Mouse (Mus musculus) embryonic facial prominence, embryonic 13.5 days (tissue): ENCODE data around the gene Tmem143. TPM values are rescaled to one million over a fixed set of nuclear protein-coding genes. Genes with fewer than 3 reads are reported as not detected.
"Not testable (repeated sequence)": the region's sequence is repeated elsewhere in the genome, so short reads cannot be mapped to it uniquely, and the experiment has no call there.

Source experiments
- ATAC-seq: fragments of 200-750 bp; cut with Nextera tagmentation; 2 replicates; pipeline ENCODE4 v1.8.0; 2017; ENCODE audit warnings: low read depth; ENCODE audit not compliant: insufficient number of reproducible peaks, insufficient read depth, low FRiP score, low TSS enrichment
- H3K27ac ChIP-seq: fragments of 300-500 bp; sonication (generic); 2 replicates; pipeline ENCODE4 v1.5.1; 2015; ENCODE audit warnings: moderate library complexity, mild to moderate bottlenecking, inconsistent platforms
- H3K27me3 ChIP-seq: fragments of 300-500 bp; sonication (generic); 2 replicates; pipeline ENCODE4 v1.6.1; 2015; ENCODE audit warnings: mild to moderate bottlenecking, inconsistent platforms
- H3K36me3 ChIP-seq: fragments of 300-500 bp; sonication (generic); 2 replicates; pipeline ENCODE4 v1.6.1; 2015; ENCODE audit warnings: mild to moderate bottlenecking, inconsistent platforms
- H3K4me1 ChIP-seq: fragments of 300-500 bp; sonication (generic); 2 replicates; pipeline ENCODE4 v1.6.1; 2015; ENCODE audit warnings: inconsistent platforms
- H3K4me2 ChIP-seq: fragments of 300-500 bp; sonication (generic); 2 replicates; pipeline ENCODE4 v1.6.1; 2015; ENCODE audit warnings: moderate library complexity, mild to moderate bottlenecking, inconsistent platforms
- H3K4me3 ChIP-seq: fragments of 300-500 bp; sonication (generic); 2 replicates; pipeline ENCODE4 v1.5.1; 2015; ENCODE audit warnings: mild to moderate bottlenecking, inconsistent platforms
- H3K9ac ChIP-seq: fragments of 300-500 bp; sonication (generic); 2 replicates; pipeline ENCODE4 v1.6.1; 2015; ENCODE audit warnings: mild to moderate bottlenecking, inconsistent platforms
- H3K9me3 ChIP-seq: fragments of 300-500 bp; sonication (generic); 2 replicates; pipeline ENCODE4 v1.6.1; 2016; ENCODE audit warnings: inconsistent platforms
- WGBS: fragments of 180-500 bp; shearing (Covaris S2); methylation state at CpG from one replicate; pipeline ENCODE4 v1.1.7; 2015; ENCODE audit warnings: mixed read lengths; 5-methylcytosine and 5-hydroxymethylcytosine counted together
- polyA plus RNA-seq: library from polyadenylated mRNA; unstranded; fragments of >200 nt; fragmentation: Nextera tagmentation; extraction: Ambion mirVana; gene quantifications from 2 replicates; pipeline ENCODE4 v1.2.1, GENCODE M21; 2015

The Tmem143 gene
- polyA plus RNA-seq, 1 experiment from 2014 or later, result 7.1 TPM

GRCm38 (mm10) chr7:45928626-45929295, 32.0 kb downstream of the Tmem143 start:
- peaks cover 14% of the 10 kb centered on the region for H3K27me3 ChIP-seq
- 11% methylated on average over 20 of the region's 23 CpGs for WGBS
- peaks cover 17% of the 10 kb centered on the region; the same call in 1 of the 2 replicates for H3K9me3 ChIP-seq
- no peak for ATAC-seq
- H3K27ac ChIP-seq, result no peak overlapping the region
- no peaks in the 10 kb centered on the region for H3K36me3 ChIP-seq
- no peak overlapping the region for H3K9ac ChIP-seq
- H3K4me3 ChIP-seq, result peak overlapping the region; percentile 22; the same call in 1 of the 2 replicates
- peaks cover 12% of the 10 kb centered on the region for H3K4me1 ChIP-seq
- H3K4me2 ChIP-seq, result peak overlapping the region; percentile 37

GRCm38 (mm10) chr7:45929688-45930087, 32.9 kb downstream of the Tmem143 start:
- H3K9ac ChIP-seq, result no peak overlapping the region
- ATAC-seq, result no peak
- H3K9me3 ChIP-seq, result peaks cover 17% of the 10 kb centered on the region; the same call in 1 of the 2 replicates
- peaks cover 14% of the 10 kb centered on the region for H3K27me3 ChIP-seq
- H3K4me2 ChIP-seq, result no peak overlapping the region
- no peak overlapping the region for H3K4me3 ChIP-seq
- no peaks in the 10 kb centered on the region for H3K36me3 ChIP-seq
- 82% methylated on average over 1 of the region's 1 CpGs for WGBS
- H3K27ac ChIP-seq, result no peak overlapping the region
- peaks cover 3% of the 10 kb centered on the region; the same call in 1 of the 2 replicates for H3K4me1 ChIP-seq

GRCm38 (mm10) chr7:45933766-45934165, 37.0 kb downstream of the Tmem143 start:
- H3K27ac ChIP-seq, result not testable (repeated sequence)

GRCm38 (mm10) chr7:45935114-45935513, 38.4 kb downstream of the Tmem143 start:
- H3K27me3 ChIP-seq, result no peaks in the 10 kb centered on the region
- H3K36me3 ChIP-seq, result no peaks in the 10 kb centered on the region
- no peak overlapping the region for H3K9ac ChIP-seq
- no peak overlapping the region for H3K4me2 ChIP-seq
- 22% methylated on average over 7 of the region's 7 CpGs for WGBS
- no peak overlapping the region for H3K4me3 ChIP-seq
- H3K27ac ChIP-seq, result no peak overlapping the region
- H3K9me3 ChIP-seq, result peaks cover 11% of the 10 kb centered on the region; the same call in 1 of the 2 replicates
- no peak for ATAC-seq
- 0 out of 2 replicates have a peak, but pooled peaks cover 3% of the 10 kb centered on the region for H3K4me1 ChIP-seq

More at GRCm38 (mm10) chr7:45933766-45934165, 37.0 kb downstream of the Tmem143 start:
- H3K4me1 ChIP-seq, H3K27me3 ChIP-seq, H3K9ac ChIP-seq, H3K4me3 ChIP-seq, H3K36me3 ChIP-seq, ATAC-seq, H3K4me2 ChIP-seq: not testable (repeated sequence)
- peaks cover 11% of the 10 kb centered on the region; the same call in 1 of the 2 replicates for H3K9me3 ChIP-seq
- WGBS, result 92% methylated on average over 12 of the region's 12 CpGs

- no peak overlapping the region for H3K4me2 ChIP-seq
- ATAC-seq, result no peak
- no peaks in the 10 kb centered on the region for H3K9me3 ChIP-seq
- H3K4me3 ChIP-seq, result no peak overlapping the region
- H3K9ac ChIP-seq, result no peak overlapping the region
- no peaks in the 10 kb centered on the region for H3K27me3 ChIP-seq
- no peak overlapping the region for H3K27ac ChIP-seq
- 0 out of 2 replicates have a peak, but pooled peaks cover 3% of the 10 kb centered on the region for H3K4me1 ChIP-seq
- H3K36me3 ChIP-seq, result no peaks in the 10 kb centered on the region
- 30% methylated on average over 2 of the region's 2 CpGs for WGBS
Measured at GRCm38 (mm10) chr7:45939836-45940235, 43.1 kb downstream of the Tmem143 start.

GRCm38 (mm10) chr7:45941986-45942385, 45.2 kb downstream of the Tmem143 start:
- no peak for ATAC-seq
- 85% methylated on average over 9 of the region's 9 CpGs for WGBS
- H3K9ac ChIP-seq, result no peak overlapping the region

GRCm38 (mm10) chr7:45943280-45943679, 46.5 kb downstream of the Tmem143 start:
- H3K4me2 ChIP-seq, H3K4me3 ChIP-seq, ATAC-seq, H3K27me3 ChIP-seq, H3K27ac ChIP-seq, H3K9ac ChIP-seq, H3K4me1 ChIP-seq, H3K36me3 ChIP-seq, H3K9me3 ChIP-seq: not testable (repeated sequence)
- 76% methylated on average over 1 of the region's 1 CpGs for WGBS

More at GRCm38 (mm10) chr7:45941986-45942385, 45.2 kb downstream of the Tmem143 start:
- Histone ChIP-seq H3K36me3 (no peaks in the 10 kb centered on the region), H3K4me2 (no peak overlapping the region), H3K4me1 (0 out of 2 replicates have a peak, but pooled peaks cover 3% of the 10 kb centered on the region), H3K9me3 (no peaks in the 10 kb centered on the region), H3K4me3 (no peak overlapping the region), H3K27me3 (no peaks in the 10 kb centered on the region), H3K27ac (no peak overlapping the region)

GRCm38 (mm10) chr7:45949061-45949460, 52.3 kb downstream of the Tmem143 start:
- Histone ChIP-seq H3K36me3 (no peaks in the 10 kb centered on the region), H3K4me3 (no peak overlapping the region), H3K4me1 (no peaks in the 10 kb centered on the region), H3K27ac (no peak overlapping the region), H3K9ac (no peak overlapping the region), H3K4me2 (no peak overlapping the region), H3K27me3 (no peaks in the 10 kb centered on the region), H3K9me3 (no peaks in the 10 kb centered on the region)
- no peak for ATAC-seq
- 84% methylated on average over 4 of the region's 4 CpGs for WGBS

- no peak overlapping the region for H3K27ac ChIP-seq
- no peaks in the 10 kb centered on the region for H3K9me3 ChIP-seq
- no peaks in the 10 kb centered on the region for H3K4me1 ChIP-seq
- H3K9ac ChIP-seq, result no peak overlapping the region
- H3K4me2 ChIP-seq, result no peak overlapping the region
- WGBS, result 67% methylated on average over 4 of the region's 4 CpGs
- H3K4me3 ChIP-seq, result no peak overlapping the region
- no peaks in the 10 kb centered on the region for H3K36me3 ChIP-seq
- ATAC-seq, result no peak
- H3K27me3 ChIP-seq, result no peaks in the 10 kb centered on the region
Measured at GRCm38 (mm10) chr7:45956611-45957010, 59.9 kb downstream of the Tmem143 start.

Other genes starting within 250 kb of the Tmem143 start
- 0.45 and 0.54 TPM in 2 replicates for gene Fut2, start 230.5 kb upstream of the Tmem143 start, polyA plus RNA-seq
- gene Ntn5, start 212.9 kb upstream of the Tmem143 start, polyA plus RNA-seq, result 5.4 and 5.7 TPM in 2 replicates
- gene Sec1, start 202.5 kb upstream of the Tmem143 start, polyA plus RNA-seq, result 6.3 and 6.8 TPM in 2 replicates
- 15.2 and 17.3 TPM in 2 replicates for gene Car11, start 197.1 kb upstream of the Tmem143 start, polyA plus RNA-seq
- 7.8 and 10.2 TPM in 2 replicates for gene Dbp, start 191.9 kb upstream of the Tmem143 start, polyA plus RNA-seq
- 936 and 1,128 TPM in 2 replicates for gene Rpl18, start 181.5 kb upstream of the Tmem143 start, polyA plus RNA-seq
- 34.4 and 34.9 TPM in 2 replicates for gene Sphk2, start 178.9 kb upstream of the Tmem143 start, polyA plus RNA-seq
- gene Fam83e, start 175.7 kb upstream of the Tmem143 start, polyA plus RNA-seq, result 1.4 and 1.5 TPM in 2 replicates
- not detected in 2 replicates for gene Spaca4, start 171.1 kb upstream of the Tmem143 start, polyA plus RNA-seq
- gene Lmtk3, start 113.2 kb upstream of the Tmem143 start, polyA plus RNA-seq, result 4.1 and 4.2 TPM in 2 replicates
- gene Sult2b1, start 112.3 kb upstream of the Tmem143 start, polyA plus RNA-seq, result 7.7 and 8.4 TPM in 2 replicates
- 133 and 138 TPM in 2 replicates for gene Cyth2, start 82.4 kb upstream of the Tmem143 start, polyA plus RNA-seq
- gene Kcnj14, start 72.2 kb upstream of the Tmem143 start, polyA plus RNA-seq, result 2.2 TPM in 2 replicates
- 62.7 and 74.0 TPM in 2 replicates for gene Grwd1, start 66.0 kb upstream of the Tmem143 start, polyA plus RNA-seq
- 62.6 and 74.4 TPM in 2 replicates for gene Kdelr1, start 24.2 kb upstream of the Tmem143 start, polyA plus RNA-seq
- gene Grin2d, start 18.6 kb upstream of the Tmem143 start, polyA plus RNA-seq, result 0.56 and 0.72 TPM in 2 replicates
- gene Syngr4, start 227 bp upstream of the Tmem143 start, polyA plus RNA-seq, result 0.41 TPM in 1 of 2 replicates, not detected in the other
- gene Emp3, start 24.5 kb downstream of the Tmem143 start, polyA plus RNA-seq, result 199 and 213 TPM in 2 replicates
- gene Ccdc114, start 27.1 kb downstream of the Tmem143 start, polyA plus RNA-seq, result 2.4 and 3.2 TPM in 2 replicates
- gene Abcc6, start 133.4 kb downstream of the Tmem143 start, polyA plus RNA-seq, result 0.25 TPM in 2 replicates
- 28.4 and 33.8 TPM in 2 replicates for gene Nomo1, start 136.8 kb downstream of the Tmem143 start, polyA plus RNA-seq
- gene Kcnj11, start 203.8 kb downstream of the Tmem143 start, polyA plus RNA-seq, result 0.27 TPM in 1 of 2 replicates, not detected in the other